Mouse (Mus musculus): ENCODE results near the gene Plekha7.

Gene Plekha7

DNA sequence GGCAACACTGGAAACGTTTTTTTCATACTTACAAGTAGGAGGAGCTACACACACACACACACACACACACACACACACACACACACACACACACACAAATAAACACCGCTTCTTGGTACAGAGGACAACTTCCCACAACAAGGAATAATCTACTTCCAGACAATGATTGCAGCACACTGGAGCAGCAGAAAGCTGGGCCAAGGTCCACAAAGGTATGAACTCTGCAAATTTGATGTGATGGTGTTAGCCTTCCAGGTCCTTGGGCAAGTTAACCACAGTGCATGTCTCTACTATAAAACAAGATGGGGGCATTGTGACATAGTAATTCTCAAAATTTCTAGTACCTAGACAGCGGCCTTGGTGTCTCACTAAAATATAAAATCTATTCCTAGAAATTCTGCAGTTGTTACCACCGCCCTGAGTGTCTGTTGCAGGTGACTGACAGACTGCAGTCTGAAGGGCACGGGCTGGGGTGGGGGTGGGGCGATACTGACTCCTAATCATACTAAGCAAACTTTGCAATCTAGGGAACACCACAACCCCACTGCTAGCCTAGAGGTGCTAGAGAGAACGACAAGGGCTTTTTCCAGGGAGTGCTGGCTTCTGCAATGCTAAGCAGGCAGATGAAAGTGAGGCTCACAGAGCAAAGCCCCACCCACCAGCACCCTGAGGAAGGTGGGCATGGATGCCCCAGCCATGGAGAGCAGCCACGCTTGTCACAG lies 85.7 kb downstream of the Plekha7 start:
- no peak for DNase-seq (ENCODE audit: low spot score in 2 of 2)

DNA sequence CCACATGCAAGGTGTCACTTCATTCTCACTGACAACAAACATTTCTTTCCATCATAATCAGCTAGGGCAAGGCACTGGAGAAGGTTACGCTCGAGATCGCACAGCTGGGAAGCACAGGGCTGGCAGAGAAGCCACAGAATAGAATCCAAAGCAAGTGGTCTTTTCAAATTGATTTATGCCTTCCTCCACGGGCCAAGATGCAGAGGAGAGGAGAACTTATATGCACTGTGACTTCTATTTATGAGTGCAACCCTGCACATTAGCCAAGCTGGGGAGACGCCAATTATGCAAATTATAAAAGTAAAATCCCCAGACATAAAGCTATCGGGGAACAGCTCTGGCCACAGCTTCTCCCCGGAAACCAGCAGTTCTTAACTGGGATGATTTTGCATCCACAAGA lies 86.3 kb downstream of the Plekha7 start:
- DNase-seq (ENCODE audit: low spot score in 2 of 2) = no peak

DNA sequence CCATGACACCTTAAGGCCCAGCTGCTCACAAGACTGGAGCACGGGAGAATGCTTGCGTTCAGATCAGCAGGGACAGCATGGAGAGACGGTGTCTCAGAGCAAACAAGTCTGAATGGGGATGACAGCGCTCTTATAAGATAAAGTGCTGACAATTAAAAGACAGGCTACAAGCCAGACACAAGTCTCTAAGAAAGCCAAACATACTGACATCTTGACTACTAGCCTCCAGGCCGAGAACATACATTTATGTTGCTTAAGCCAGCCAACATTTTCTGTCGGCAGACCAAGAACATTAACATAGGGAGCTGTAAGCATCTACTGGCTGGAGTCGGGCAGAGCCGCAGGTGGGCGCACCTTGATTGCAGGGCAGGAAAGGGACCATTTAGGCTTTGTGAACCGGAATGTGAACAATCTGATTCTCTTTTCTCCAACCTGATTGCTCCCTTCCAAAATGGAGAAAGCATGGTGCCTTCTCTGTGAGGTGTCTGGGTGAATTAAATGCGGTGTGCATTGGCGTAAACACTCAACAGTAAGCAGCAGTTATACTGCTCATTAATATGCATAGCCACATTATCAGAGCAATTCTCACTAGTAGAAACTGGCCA lies 88.0 kb downstream of the Plekha7 start:
- DNase-seq (ENCODE audit: low spot score in 2 of 2) = no peak

DNA sequence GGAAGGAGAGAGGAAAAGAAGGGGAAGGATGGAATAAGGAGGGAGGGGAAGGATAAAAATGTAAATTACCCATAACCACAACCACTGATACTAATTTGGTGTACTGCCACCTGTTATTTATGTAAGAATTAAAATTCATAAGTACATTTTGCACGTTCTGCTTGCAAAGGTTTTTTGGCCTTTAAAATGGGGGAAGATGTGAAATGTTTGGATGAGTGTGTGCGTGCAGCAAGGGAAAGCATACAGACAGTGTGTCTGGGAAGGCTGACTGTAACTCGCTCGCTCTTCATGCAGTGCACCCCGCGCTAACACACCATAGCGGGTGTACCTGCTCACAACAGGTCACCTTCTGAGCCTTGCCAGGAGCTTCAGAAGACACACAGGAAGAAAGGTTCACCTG lies 90.4 kb downstream of the Plekha7 start:
- peak in 1 of 2 experiments; percentile 25 for DNase-seq (ENCODE audit: low spot score in 2 of 2)

DNA sequence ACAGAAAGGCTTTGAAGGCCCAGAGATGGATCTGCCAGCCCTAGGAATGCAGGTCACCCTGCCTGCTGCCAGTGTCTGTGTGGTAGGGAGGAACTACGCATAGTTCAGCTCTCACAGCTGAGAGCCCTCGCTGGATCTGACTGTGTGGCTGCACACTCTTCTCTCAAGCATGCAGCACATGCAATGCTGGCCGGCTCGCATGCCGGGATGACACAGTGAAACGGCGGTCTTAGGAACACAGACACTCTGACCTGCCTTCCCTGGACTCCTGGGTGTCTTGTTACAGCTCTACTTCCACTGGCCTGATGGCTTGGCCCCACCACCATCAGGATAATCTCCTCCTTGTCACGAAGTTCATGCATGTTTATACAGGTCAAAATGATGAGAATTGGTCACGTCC lies 96.3 kb downstream of the Plekha7 start:
- no peak for DNase-seq (ENCODE audit: low spot score in 2 of 2)

DNA sequence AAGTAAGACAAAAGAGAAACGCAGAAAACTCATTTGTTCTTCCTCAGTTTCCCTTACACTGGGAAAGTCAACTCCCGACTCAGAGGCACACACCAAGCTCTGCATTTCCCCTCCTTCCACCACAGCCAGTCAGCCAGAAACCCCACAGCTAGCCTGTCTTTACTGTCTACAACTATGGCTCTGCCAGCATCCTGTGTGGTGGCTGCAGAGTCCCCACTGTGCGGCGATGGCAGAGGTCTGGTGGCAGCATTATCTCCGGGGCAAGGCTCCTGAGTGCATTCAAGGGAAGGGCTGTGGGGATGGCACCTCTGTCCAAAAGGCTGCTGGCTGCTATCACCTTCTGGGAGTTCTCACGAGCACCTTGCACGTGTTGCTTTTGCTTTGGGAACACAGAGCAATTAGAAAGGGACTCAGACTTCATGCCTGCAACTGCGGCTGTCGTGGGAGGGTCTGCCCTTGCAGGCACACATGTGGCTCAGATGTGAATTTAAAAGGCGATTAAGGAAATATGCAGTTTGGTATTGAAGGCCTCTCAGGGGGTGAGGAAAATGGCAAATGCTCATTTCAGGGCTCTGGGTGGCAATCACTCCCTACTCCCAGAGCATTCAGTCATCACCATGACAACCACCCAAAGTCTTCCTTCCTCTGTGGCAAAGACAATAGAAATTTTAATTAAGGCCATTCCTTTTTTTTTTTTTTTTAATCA lies 98.1 kb downstream of the Plekha7 start:
- no peak for DNase-seq (ENCODE audit: low spot score in 2 of 2)

DNA sequence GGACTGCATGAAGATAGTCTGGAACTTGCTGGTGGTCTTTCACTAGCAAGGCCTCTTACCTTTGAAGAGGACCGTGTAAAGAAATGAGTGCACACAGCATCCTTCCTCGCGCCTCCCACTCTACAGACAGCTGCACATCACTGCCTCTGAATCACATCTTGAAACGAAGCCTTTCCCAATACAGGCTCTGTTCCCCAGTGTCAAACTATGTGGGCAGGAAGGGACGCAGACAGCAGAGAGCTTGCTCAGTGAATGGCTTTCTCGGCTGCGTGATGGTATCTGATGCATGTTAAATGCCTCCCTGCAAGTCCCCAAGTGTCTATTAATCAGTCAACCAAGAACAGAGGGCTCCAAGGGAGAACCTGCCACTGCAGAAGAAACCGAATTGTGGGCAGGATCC lies 99.3 kb downstream of the Plekha7 start:
- no peak for DNase-seq (ENCODE audit: low spot score in 2 of 2)

DNA sequence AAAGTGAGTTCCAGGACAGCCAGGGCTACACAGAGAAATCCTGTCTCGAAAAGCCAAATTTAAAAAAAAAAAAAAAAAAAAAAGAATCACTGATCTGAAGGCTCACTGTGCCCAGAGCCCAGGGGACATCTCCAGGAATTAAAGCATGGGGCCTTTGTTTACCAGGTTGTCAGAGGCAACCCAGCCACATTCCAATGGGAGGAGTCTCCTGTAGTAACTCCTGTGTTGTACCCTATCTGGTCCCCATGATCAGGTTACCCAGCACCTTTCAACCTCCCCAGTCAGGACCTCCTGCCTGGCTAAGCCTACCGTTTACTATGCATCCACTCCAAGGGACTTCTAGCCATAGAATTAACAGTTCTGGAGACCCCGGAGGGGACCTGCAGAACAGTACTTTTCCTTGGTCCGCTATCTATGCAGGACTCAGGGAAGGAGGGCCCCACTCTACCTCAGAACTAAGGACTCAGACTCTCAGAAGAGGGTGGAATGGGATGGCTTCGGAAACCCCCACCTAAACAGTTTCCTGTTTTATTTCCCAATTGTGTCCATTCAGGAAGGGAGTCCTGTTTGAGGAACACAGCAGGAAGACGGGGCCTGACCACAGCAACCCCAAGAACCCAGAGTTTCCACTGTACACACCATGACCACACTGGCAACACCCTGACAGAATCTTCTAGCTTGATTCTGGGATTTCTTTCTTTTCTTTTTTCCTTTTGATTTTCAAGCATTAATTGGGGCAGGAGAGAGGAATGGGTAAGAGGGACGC lies 101.2 kb downstream of the Plekha7 start:
- no peak for DNase-seq (ENCODE audit: low spot score in 2 of 2)

DNA sequence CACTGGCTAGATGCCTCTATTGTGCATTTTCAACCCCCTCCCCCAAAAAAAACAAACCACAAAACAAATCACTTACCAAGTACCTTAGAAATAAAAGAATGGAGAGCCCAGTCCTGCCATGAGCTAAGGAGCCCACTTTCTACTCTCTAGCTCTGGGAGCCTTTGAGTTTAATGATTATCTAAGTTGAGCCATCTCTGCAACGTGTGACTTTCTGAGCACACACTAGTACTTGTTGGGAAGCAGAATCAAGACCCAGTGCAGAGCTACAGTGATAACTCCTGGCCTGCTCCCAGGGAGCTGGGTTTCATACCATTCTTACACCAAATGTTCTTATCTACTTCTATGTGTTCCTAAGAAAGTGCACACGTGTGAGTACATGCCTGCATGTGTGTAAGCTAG lies 102.7 kb downstream of the Plekha7 start:
- no peak for DNase-seq (ENCODE audit: low spot score in 2 of 2)

DNA sequence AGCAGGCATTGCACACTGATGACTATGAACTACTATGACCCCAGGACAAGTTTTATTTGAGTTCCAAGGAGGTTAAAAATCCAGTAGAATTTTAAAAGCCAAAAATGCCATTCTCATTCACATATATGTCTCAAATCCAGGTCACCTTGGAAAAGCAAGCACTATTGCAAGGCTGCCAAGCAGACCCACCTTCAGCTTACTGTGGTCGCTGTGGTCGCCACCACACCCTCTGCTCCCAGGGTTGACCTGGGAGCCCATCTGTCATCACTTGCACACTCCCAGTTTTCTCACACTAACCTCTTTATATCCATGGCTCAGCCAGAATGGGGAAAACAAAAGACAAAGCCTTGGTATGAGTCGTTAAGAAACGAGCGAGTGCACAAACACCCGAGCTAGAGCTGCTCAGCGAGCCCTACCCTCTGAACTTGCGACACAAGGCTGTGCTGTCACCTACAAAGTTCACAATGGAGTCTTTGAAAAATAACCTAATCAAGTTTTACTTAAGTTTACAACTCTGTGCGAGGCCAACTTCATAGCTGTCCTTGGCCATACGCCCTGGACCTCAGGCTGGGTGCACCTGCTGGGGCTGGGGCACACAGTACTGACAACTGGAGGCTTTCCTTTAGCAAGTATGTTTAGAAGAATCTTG lies 106.0 kb downstream of the Plekha7 start:
- no peak for DNase-seq (ENCODE audit: low spot score in 2 of 2)

DNA sequence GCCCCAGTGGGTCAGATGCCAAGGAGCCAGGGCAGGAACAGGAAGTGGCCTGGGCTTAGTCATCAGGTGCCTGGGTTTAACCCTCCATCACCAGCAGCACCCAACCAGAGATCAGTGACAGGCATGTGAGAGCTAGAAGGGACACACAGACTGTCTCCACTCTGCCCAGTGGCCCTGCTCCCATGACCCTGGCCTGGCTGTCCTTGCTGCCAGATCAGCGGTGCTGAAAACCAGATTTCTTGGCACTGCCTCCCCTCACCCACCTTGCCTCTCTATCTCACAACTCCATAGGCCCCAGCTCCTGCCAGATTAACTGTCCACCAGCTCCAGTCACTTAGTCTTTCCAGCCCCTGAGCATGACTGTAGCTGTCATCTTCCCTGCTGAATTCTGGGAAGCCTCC lies 107.2 kb downstream of the Plekha7 start:
- no peak for DNase-seq (ENCODE audit: low spot score in 2 of 2)

DNA sequence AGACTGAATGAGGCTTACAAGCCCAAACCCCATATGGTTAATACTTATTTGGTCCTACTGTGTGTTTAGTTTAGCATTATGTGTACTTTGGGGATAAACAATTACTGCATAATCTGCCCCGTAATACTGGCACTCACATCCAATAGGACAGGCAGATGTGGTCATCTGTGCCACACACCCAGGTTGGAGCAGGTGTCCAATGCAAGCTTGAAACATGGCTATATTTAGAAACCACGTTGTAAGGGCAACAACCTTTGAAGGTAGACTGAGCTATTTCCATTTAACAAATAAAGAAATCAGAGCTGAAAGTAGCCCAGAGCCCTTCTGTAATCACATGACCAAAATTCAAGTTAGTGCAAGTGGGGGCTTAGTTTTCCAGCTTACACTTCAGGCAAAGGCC lies 107.6 kb downstream of the Plekha7 start:
- DNase-seq (ENCODE audit: low spot score in 2 of 2) = no peak

DNA sequence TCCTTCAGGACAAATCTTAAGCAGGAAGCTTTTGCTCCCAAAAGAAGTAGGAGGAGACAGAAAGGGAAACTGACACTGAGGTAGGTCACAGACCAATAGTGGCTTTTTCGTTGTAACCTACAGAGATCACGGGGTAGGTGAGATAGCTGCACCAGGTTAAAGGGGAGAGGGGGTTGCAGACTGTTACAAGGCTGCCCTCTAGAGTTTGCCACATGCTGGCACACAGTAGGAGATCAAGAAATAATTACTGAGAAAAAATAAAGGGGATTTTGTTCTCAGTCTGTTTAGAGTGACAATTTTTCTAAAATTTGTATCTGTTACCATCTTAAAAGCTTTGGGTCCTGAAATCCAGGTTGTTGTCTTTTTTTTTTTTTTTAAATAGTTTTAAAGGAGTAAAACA lies 109.3 kb downstream of the Plekha7 start:
- no peak for DNase-seq (ENCODE audit: low spot score in 2 of 2)

DNA sequence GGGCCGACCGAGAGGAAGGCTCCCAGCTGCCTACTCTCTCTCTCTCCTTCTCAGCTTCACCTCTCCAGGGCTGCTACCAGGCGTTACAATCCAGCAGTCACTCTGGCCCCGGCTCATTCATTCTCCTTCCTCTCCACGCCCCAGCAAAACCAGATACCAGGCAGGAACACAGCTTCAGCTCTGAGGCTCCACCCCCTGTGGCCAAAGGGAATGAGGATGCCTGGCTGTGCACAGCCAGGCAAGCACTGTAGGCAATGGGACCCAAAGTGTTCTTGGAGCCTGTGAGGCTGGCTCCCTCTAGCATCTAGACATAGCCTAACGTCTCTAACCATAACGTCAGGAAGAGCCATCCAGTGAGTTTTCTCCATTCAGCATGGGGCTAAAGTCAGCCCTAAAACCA lies 109.8 kb downstream of the Plekha7 start:
- DNase-seq (ENCODE audit: low spot score in 2 of 2) = no peak

DNA sequence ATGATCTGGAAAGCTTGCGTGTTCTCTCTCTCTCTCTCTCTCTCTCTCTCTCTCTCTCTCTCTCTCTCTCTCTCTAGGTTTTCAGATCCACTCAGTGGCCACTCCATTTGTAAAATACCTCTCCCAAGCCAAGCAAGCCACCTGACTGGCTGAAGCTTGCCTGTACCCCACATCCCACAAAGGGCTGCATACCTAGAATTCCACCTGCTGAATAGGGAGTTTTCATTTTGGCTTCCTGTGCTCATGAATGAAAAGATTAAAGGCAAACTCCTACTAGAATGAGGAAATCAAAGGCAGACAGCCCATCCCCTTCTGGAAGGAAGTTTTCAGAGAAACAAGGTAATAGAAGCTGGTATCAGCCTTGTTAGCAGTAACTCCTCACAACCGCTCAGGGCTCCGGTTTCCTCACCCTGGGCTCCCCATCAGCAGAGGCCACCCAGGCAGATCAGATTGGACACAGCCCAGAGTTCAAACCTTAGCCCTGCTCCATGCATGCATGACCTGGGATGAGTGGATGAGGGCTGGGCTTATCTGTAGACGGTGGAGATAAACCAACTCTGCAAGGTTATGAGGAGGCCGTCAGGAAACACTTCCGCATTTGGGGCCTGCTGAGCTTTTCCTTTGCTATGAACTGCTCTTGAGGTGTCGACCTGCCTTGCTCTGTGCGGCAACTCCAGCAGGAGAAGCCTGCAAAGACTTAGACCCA lies 111.0 kb downstream of the Plekha7 start:
- DNase-seq (ENCODE audit: low spot score in 2 of 2) = no peak

DNA sequence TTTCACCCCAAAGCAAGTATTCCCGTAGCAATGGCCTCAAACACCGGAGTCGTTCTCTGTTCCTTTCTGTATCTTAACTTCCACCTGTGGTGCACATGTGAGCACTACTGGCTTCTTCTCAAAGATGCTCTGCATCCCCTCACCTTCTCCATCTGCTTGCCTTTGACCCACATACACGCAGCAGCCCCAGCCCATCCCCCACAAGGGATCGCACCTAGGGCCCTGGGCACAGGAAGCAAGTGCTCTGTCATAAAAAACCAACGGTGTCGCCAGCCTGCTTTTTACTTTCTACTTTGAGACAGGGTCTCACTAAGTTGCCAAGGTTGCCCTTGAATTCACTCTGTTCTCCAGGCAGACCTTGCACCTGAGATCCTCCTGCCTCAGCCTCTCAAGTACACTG lies 113.2 kb downstream of the Plekha7 start:
- DNase-seq (ENCODE audit: low spot score in 2 of 2) = no peak

DNA sequence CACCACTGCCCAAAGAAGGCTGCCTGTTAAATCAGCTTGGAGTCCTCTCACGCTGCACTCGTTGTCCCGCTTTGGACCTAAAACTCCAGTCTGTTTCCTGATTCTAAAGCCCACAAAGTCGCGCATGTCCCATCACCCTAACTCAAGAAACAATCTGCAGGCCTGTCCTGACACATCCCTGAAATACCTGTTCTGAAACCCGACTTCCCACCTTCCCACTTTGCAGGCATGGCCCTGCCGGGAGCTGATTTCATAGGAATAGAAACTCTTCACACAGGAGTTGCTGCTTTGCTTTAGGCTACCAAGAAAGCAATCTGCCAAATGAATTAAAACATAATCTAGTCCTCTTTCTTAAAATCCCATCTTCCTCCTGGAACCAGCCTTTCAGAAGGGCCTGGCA lies 115.2 kb downstream of the Plekha7 start:
- DNase-seq (ENCODE audit: low spot score in 2 of 2) = no peak

DNA sequence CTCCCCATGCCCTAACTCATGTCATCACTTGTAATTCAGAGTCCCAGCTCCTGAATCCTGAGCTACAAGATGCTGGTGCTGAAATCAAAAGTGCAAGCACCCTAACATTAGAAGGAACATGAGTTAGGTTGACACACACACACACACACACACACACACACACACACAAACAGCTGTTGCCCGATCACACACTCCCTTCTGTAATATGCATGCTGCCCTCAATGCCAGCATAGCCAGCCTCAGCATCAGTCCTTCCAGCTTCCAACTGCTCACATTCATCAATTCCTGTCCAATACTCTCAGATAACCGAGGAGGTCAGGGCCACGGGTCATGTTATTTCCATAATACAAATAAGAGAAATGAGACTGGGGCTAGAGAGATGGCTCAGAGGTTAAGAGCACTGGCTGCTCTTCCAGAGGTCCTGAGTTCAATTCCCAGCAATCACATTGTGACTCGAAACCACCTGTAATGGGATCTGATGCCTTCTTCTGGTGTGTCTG lies 116.0 kb downstream of the Plekha7 start:
- no peak for DNase-seq (ENCODE audit: low spot score in 2 of 2)

DNA sequence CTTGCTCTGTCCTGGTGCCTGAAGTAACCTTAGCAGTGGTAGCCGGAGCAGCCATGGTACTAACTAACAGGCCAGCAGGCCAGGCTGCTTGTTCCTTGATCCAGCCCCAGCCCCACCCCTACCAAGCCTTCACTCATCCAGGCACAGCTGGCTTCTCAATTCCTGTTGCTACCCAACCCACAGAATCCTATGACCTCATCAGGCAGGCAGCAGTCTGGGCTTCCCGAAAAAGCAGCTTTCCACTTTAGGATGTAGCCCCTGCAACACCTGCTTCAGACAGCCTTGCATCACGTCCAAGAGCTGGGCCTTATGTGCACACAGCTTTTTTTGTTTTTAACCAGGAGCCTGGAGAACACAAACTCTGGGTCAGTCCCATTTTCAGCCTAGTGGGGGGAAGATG lies 117.0 kb downstream of the Plekha7 start:
- peak in 1 of 2 experiments; percentile 68 for DNase-seq (ENCODE audit: low spot score in 2 of 2)

DNA sequence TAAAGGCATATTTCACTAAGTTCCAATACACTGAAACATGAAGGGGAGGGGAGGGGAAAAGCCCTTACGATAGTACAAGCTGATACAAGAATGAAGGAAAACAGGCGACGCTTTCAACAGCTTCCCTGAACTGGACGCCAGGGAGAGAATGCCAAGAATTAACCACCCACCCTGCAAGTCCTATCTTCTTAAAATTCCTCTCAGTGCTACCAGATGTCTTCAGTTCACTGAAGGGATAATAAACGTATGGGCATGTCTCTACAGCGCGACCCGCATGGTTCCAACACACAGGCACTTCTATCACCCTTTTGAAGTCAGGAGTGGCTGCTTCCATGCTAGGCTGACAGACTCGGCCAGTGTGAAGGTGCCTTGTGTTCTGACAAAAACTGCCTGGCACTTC lies 118.5 kb downstream of the Plekha7 start:
- no peak for DNase-seq (ENCODE audit: low spot score in 2 of 2)

DNA sequence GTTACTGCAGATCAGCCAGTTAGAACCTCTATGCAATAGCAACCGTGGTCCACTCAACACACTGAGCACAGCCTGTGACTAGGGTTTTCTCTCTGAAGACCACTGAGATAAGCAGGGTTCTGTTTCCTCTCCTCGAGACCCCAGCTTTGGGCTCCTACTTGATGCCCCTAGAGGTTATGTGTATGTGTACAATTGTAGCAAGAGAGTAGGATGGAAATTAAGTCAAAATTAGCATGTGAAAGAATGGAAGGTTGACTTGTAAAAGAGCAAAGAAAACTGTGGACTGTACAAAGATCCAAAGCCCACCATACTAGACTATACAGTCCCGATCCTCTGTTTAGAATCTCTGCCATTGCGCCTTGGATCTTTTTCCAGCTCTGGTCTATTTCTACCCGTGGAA lies 119.8 kb downstream of the Plekha7 start:
- no peak for DNase-seq (ENCODE audit: low spot score in 2 of 2)

Measured in left cerebral cortex, adult 9 months (tissue).